Mouse (Mus musculus) thymus, adult 2 months (tissue): Measurements from ENCODE around the gene Myo1b.

ENCODE experiments used
- CTCF ChIP-seq: fragments of 200-500 bp; IDR thresholded peaks from 2 replicates; pipeline ENCODE4 v1.5.1; 2012; ENCODE audit warnings: mild to moderate bottlenecking, control low read depth, low read length, moderate library complexity, borderline replicate concordance; ENCODE audit not compliant: control insufficient read depth, poor library complexity, insufficient read depth; ENCODE audit errors: extremely low read depth
- POLR2A ChIP-seq: fragments of 200-500 bp; IDR thresholded peaks from 2 replicates; pipeline ENCODE4 v1.6.1; 2012; ENCODE audit warnings: mild to moderate bottlenecking, low read length, control low read depth, moderate library complexity; ENCODE audit not compliant: control insufficient read depth, poor library complexity, insufficient read depth; ENCODE audit errors: extremely low read depth

DNA sequence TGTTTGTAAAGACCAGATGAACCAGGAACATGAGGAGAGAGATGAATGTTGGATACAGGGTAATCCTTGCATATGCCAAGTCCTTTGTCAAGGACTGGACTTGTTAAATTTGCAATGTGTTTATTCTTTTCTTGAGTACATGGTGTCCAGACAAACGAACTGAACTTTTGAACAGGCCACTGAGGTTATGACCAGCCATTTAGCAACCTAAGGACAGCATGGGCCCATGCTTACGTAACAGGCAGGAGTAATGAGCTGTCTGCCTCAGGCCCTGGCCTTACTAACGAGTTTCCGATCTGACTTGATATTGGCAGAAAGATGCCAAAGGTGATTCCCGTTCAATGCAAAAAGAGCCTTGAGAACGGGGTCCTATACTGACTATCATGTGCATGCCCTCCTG, 156.2 kb downstream of the Myo1b start:
- TF ChIP-seq POLR2A: no peak
- no peak for TF ChIP-seq CTCF
